Mouse (Mus musculus) retina, postnatal 1 day (tissue): ENCODE results near the gene Ctf1.

Experiments
- DNase-seq: peaks from one replicate; pipeline ENCODE4 v3.0.0-alpha.2; 2012

Ctf1 gene

DNA sequence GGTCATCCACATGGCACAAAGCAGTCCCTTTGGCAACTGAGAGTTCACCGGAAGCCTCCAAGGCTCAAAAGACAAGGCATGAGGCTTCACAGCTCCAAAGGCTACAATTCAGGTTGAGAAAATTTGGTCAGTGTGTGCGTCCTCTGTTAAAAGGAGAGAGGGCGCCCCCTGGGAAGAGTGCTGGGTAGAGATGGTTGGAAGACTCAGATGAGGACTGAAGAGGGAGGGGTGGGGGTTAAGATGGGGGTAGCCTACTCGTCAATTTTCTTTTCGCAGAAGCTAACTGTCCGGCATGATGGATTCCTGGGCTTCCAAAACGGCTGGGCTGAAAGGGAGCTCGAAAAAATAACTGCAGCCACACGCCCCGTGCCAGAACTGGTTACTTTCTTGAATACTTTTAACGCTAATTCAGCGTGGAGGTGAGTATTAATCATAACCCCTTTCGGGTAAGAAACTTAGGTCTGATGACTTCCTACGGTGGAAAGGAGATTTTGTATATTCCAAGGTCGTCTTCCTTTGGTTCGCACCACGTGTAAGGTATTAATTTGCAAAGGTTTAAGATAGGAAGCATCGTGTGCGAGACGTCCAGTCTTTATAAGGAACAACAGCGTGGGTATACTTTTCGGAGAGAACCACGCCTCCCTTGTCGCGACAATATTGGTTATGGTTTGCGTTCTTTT lies 32.0 kb downstream of the Ctf1 start, which contains the start of gene Fbxl19:
Gene Fbxl19, plus strand, starts transcription at position 178 of the 680 bp plus-strand sequence.
- peak; percentile 86 for DNase-seq

- DNase-seq = peak; percentile 99
Observed at GRCm38 (mm10) chr7:127745251-127745651, 32.7 kb downstream of the Ctf1 start.

GRCm38 (mm10) chr7:127745652-127746493 lies 33.3 kb downstream of the Ctf1 start:
- DNase-seq = peak; percentile 100

DNA sequence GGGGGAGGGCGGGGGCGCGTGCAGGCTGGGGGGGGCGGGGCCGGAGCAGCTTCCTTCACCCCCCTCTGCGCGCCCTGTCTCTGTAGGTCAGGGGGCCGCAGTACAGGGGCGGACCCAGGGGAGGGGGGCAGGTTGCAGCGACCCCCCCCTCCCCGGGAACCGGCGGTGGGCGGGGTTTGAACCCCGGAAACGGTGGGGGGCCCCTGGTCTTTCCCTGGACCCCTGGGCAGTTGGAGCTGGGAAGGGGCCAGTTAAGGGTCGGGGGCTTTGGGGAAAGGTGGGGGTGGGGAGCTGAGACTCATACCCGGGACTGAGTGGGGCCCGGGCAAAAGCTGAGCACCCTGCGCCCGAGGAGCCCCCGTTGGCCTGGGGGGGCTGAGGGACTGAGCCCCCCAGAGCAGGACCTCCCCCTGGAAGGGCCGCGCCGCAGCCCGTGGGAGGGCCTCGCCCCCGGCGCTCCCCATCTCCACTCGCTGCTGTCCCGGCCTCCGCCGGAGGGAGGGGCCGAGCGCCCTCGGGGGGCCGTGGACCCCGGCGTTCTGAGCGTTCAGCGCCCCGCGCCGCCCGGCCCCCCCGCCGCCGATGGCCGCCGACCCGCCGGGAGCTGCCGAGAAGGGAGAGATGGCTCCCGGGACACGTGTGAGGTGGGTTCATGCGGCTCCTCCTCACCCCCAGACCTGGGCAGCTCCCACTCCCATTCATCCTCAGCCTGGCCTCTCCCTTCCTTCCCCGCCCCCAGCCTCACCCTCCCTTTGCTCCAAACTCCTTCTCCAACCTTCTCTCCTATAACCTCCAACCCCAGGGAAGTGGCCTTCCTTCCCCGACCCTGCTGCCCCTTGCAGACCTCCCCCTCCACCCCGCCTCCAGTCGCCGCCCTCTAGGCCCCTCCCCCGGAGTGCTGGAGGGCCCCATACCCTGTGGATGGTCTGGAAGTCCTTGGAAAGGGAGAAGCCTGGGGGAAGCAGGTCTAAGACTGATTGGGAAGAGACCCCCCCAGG lies 34.3 kb downstream of the Ctf1 start:
- DNase-seq = peak; percentile 61

GRCm38 (mm10) chr7:127747559-127748234 lies 35.2 kb downstream of the Ctf1 start:
- no peak for DNase-seq

- DNase-seq = no peak
Observed at GRCm38 (mm10) chr7:127748235-127748560, 35.7 kb downstream of the Ctf1 start.

GRCm38 (mm10) chr7:127750131-127751127 lies 37.9 kb downstream of the Ctf1 start:
- peak; percentile 81 for DNase-seq

DNA sequence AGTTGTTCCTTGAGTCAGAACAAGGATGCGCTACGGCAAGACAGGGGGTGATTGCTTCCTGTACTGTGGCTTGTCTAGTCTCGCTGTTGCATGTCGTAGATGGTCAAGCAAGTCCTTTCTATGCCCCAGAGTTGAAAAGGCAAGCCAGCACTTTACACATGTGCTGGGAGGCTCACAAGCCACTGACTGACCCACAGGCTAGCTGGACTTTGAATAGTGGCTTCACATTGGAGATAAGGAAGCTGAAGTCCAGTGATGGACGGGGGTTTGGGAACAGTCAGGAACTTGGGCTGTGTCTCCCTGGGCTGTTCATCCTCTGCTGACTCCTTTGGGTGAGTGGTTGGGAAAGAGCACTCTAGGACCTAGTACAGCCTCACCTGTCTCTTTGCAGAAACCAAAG lies 39.1 kb downstream of the Ctf1 start:
- DNase-seq = no peak

GRCm38 (mm10) chr7:127752069-127752468 lies 39.5 kb downstream of the Ctf1 start:
- no peak for DNase-seq

DNA sequence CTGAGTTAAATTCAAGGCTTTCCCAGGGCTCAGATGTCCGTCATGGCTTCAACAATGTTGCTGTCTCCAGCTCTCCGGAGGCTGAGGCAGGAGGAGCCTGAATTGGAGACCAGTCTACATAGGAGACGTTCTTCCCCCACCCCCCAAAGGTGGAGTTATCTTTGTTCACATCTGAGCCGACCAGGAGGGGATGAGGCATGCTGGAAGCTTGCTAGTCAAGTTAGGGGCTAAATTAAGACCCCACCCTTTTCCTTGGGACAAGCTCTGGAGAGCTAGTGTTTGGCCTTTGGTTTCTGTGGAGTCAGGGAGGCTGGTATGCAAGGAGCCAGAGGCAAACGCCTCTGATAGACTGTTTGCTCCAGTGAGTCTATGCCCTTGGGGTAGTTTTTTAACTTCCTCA lies 40.6 kb downstream of the Ctf1 start:
- DNase-seq = no peak

DNA sequence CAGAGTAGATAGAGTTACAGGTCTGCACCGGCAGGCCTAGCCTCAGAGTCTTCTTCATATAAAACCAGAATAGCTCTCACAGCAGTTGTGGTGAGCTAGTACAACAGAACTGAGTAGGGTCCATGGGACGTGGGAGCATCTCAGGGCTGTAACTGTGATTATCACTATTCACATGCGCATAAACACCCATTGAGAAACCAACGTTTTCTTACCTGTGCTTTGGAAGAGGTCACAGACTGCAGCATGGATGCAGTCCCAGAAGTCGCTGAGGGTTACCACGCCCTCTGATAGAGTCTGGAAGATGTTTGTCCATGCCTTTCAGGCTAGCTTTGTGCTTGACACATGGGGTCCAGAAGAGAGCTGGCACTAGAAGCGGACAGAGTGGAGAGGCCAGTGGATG lies 41.2 kb downstream of the Ctf1 start:
- DNase-seq = no peak

DNA sequence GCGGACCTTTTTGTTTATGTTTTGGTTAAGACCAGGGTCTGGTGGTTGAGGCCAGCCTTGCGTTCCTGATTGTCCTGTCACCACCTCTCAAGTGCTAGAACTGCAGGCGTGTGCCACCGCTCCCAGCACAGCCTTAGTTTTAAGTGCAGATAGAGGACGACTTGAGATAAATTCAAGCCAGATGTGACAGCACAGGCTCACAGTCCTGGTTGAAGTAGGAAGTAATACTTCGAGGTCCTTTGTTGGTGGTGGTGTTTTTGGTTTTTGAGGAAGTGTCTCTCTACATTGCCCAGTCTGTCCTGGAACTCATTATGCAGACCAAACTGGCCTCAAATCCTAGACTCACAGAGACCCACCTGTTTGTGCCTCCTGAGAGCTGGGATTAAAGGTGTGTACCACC lies 47.2 kb downstream of the Ctf1 start:
- no peak for DNase-seq

- DNase-seq = no peak
Observed at GRCm38 (mm10) chr7:127760478-127760877, 47.9 kb downstream of the Ctf1 start.

DNA sequence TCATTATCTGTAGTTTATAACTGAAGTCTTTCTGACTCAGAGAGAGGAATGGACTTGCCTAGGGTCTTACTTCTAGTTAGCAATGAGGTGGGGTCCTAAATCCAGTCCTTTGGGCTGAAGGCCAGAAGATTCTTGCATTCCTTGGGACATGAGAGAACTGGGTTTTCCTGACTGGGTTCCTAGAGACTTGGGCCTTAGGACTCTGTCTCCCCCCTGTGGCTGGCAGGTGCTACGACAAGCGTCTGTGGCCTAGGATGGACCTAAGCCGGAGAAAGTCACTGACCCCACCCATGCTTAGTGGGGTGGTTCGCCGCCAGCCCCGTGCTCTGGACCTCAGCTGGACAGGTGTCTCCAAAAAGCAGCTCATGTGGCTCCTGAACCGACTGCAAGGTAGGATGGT lies 48.5 kb downstream of the Ctf1 start:
- DNase-seq = peak; percentile 83

GRCm38 (mm10) chr7:127763642-127764041 lies 51.1 kb downstream of the Ctf1 start:
- DNase-seq = no peak

DNA sequence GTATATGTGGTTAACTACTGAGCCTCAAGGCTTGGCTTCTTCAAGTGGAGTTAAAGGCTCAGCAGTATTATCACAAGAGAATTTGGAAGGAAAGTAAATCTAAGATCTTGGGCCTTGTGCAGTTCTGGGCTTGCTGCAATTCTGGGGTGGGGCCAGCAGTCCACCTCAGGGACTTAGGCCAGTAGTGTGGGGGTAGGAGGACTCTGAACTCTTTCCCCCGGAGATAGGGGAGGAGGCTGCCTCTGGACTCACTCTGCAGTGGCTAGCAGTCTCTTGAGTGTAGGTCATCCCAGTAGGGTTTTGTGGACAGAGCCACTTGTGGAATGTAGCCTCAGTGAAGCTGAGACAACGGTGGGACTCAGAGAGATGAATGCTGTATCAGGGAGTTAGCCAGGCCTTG lies 53.2 kb downstream of the Ctf1 start:
- DNase-seq = no peak

GRCm38 (mm10) chr7:127766851-127767609 lies 54.5 kb downstream of the Ctf1 start:
- DNase-seq = no peak
